Mouse (Mus musculus): ENCODE measurements around the gene Hhat. TPM values are rescaled to one million over a fixed set of nuclear protein-coding genes. Genes with fewer than 3 reads are reported as not detected.

The Hhat gene
- polyA plus RNA-seq (2014; fragmentation: Illumina TruSeq; extraction: RNeasy Lipid Tissue Mini Kit (QIAGEN cat#74804); ENCODE audit: low read depth, low replicate concordance): 3.0 TPM

DNA sequence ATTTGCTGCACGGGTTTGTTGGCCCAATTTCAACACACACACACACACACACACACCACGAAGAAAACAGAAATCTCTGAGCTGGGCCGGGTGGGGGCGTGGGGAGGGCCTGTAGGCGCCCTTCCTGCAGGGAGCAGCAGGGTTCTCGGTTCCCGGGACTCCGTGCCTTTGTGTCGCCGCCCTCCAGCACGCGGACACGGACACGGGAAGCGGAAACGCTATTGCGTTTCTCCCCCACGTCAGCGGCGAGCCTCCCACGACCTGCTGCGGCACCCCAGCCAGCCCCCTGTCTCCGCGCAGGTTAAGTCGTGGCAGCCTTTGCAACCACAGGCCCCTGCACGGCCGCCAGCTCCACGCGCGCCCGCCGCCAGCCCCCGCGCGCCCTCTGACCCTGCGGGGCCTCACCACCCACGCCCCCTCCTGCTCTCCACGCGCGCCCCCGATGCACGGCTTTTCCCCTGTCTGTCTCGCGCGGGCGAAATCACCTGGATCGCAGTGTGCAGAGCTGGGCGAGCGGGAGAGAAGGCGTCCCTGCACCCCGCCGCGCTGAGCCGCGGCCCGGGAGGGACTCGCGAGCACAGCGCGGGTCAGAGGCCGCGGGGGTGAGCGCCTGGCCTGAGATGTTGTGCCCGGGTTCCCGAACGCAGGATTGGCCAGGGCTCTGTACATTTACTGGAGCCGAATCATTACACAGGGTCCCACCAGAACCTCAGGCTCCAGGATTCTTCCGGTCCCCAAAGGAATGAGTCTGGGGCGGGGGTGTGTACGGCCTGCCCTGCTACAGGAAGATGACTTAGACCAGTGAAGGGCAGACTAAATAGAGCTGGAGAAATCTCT is at the start of gene Hhat:
Gene Hhat, minus strand, starts transcription at position 729 of the 837 bp plus-strand sequence.

Other genes with a start within 250 kb of the Hhat start
- gene Sertad4, start 84.5 kb upstream of the Hhat start, polyA plus RNA-seq (2014; fragmentation: Illumina TruSeq; extraction: RNeasy Lipid Tissue Mini Kit (QIAGEN cat#74804); ENCODE audit: low read depth, low replicate concordance): 0.16 TPM